Mouse (Mus musculus): Measurements from ENCODE around the gene Degs2. TPM values are rescaled to one million over a fixed set of nuclear protein-coding genes. Genes with fewer than 3 reads are reported as not detected.
"Not testable (repeated sequence)": the region's sequence is repeated elsewhere in the genome, so short reads cannot be mapped to it uniquely, and the experiment has no call there.

The Degs2 gene
- total and polyA plus RNA-seq, 2 experiments from 2014 or later: 0.88 TPM; not detected in 1

DNA sequence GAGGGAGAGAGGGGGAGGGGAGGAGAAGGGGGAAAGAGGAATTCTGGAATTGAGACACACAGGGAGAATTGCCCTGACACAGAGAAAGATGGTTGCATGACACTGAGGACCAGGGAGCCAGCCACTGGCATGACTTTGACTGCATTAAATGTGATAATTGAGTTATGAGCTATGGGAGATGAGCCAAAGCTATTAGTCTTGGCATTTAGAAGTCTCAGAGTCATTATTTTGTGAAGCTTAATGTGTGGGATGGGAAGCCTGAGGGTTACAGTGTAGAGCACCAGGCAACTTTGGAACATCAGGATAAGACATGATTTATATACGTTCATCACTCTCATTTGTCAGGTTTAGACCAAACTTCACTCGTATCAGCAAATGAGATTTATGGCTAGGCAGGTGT, 39.4 kb upstream of the Degs2 start:
- H3K4me1 ChIP-seq (ENCODE audit: insufficient read depth): no peaks in the 10 kb centered on the region
- WGBS: 91% methylated on average over 2 of the region's 2 CpGs

DNA sequence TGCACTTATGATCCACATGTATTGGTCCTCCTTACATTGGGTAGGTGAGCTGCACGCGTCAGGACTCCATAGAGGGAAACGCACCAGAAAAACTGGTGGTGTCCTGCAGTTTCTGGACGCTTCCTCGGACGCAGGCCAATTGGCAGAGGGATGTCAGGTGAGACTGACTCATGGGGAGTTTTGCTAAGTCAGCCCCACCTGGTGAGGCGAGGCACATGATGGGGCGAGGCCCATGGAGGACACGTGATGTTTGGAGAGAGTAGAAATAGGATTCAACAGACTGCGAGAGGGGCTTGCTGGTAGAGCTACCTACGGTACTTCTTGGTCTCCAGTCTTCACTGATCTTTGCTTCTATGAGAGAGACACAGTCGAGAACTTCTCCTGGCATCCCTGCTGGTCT, 36.6 kb upstream of the Degs2 start:
- Histone ChIP-seq H3K9ac (no peak overlapping the region), H3K27ac (ENCODE audit: low read depth, low read length) (no peak overlapping the region), H3K4me3 (ENCODE audit: low read depth, low read length) (no peak overlapping the region), H3K9me3 (ENCODE audit: low read length) (no peaks in the 10 kb centered on the region), H3K36me3 (ENCODE audit: insufficient read depth) (no peaks in the 10 kb centered on the region), H3K4me2 (ENCODE audit: low read depth) (no peak overlapping the region), H3K4me1 (ENCODE audit: insufficient read depth) (no peaks in the 10 kb centered on the region), H3K27me3 (ENCODE audit: insufficient read depth, low read length) (no peaks in the 10 kb centered on the region)
- TF ChIP-seq CTCF (IDR thresholded peaks at IDR 0.05; ENCODE audit: low read depth): no peak
- no peak for ATAC-seq
- no peak for DNase-seq
- WGBS: 95% methylated on average over 12 of the region's 12 CpGs

More for the DNA sequence above, 39.4 kb upstream of the Degs2 start:
- Histone ChIP-seq H3K36me3 (ENCODE audit: insufficient read depth) (no peaks in the 10 kb centered on the region), H3K27ac (ENCODE audit: low read depth, low read length) (no peak overlapping the region), H3K4me2 (ENCODE audit: low read depth) (no peak overlapping the region), H3K27me3 (ENCODE audit: insufficient read depth, low read length) (no peaks in the 10 kb centered on the region), H3K9ac (no peak overlapping the region), H3K4me3 (ENCODE audit: low read depth, low read length) (no peak overlapping the region), H3K9me3 (ENCODE audit: low read length) (no peaks in the 10 kb centered on the region)
- no peak for TF ChIP-seq CTCF (IDR thresholded peaks at IDR 0.05; ENCODE audit: low read depth)
- ATAC-seq (no peak), DNase-seq (no peak)

DNA sequence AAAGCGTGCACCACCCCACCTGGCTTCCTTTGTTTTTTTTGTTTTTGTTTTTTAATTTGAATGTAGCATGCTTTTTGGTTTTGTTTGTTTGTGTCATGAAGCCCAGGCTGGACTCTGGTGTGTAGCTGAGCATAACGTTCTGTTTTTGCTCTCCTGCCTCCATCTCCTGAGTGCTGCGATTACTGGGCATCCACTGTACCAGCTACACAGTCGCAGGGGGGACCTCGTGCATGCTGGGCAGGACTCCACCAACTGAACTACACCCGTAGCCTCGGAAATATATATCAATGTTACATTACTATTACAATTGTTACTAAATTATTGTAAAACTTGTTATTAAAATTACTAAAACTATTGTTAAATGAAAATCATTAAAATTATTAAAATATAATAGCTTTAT, 35.7 kb upstream of the Degs2 start:
- ATAC-seq: no peak
- no peak for DNase-seq
- Histone ChIP-seq H3K9me3 (ENCODE audit: low read length) (no peaks in the 10 kb centered on the region), H3K27ac (ENCODE audit: low read depth, low read length) (no peak overlapping the region), H3K9ac (no peak overlapping the region), H3K36me3 (ENCODE audit: insufficient read depth) (no peaks in the 10 kb centered on the region), H3K4me2 (ENCODE audit: low read depth) (no peak overlapping the region), H3K4me3 (ENCODE audit: low read depth, low read length) (no peak overlapping the region), H3K27me3 (ENCODE audit: insufficient read depth, low read length) (no peaks in the 10 kb centered on the region), H3K4me1 (ENCODE audit: insufficient read depth) (no peaks in the 10 kb centered on the region)
- 94% methylated on average over 7 of the region's 7 CpGs for WGBS
- TF ChIP-seq CTCF (IDR thresholded peaks at IDR 0.05; ENCODE audit: low read depth): no peak

GRCm38 (mm10) chr12:108734386-108734785, 32.3 kb upstream of the Degs2 start:
- WGBS: 89% methylated on average over 2 of the region's 2 CpGs
- Histone ChIP-seq H3K9me3 (ENCODE audit: low read length) (no peaks in the 10 kb centered on the region), H3K4me2 (ENCODE audit: low read depth) (no peak overlapping the region), H3K4me3 (ENCODE audit: low read depth, low read length) (no peak overlapping the region), H3K27me3 (ENCODE audit: insufficient read depth, low read length) (no peaks in the 10 kb centered on the region), H3K9ac (no peak overlapping the region), H3K4me1 (ENCODE audit: insufficient read depth) (no peaks in the 10 kb centered on the region), H3K36me3 (ENCODE audit: insufficient read depth) (no peaks in the 10 kb centered on the region), H3K27ac (ENCODE audit: low read depth, low read length) (no peak overlapping the region)
- TF ChIP-seq CTCF (IDR thresholded peaks at IDR 0.05; ENCODE audit: low read depth): no peak
- DNase-seq (no peak), ATAC-seq (no peak)

DNA sequence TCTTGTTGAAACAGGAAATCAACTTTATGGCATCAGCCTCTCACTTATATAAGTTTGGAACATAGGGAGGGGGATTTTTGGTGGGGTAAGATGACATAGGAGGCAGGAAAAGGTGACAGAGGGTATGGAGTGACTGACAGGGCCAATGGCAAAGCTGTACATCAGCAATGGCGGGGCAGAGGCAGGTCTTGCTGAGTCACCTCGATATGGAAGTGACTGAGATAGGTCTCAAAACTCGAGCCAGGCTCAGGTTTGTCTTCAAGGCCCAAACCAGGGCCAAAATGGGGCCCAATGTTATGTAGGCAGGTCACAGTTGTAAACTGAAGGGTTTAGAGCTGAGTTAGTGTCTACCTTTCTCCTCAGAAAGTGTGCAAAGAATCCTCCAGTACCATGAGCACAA, 21.7 kb upstream of the Degs2 start:
- Histone ChIP-seq H3K27ac (ENCODE audit: low read depth, low read length) (no peak overlapping the region), H3K27me3 (ENCODE audit: insufficient read depth, low read length) (no peaks in the 10 kb centered on the region), H3K9me3 (ENCODE audit: low read length) (no peaks in the 10 kb centered on the region), H3K4me1 (ENCODE audit: insufficient read depth) (no peaks in the 10 kb centered on the region), H3K4me3 (ENCODE audit: low read depth, low read length) (no peak overlapping the region), H3K9ac (no peak overlapping the region), H3K4me2 (ENCODE audit: low read depth) (no peak overlapping the region), H3K36me3 (ENCODE audit: insufficient read depth) (no peaks in the 10 kb centered on the region)
- no peak for DNase-seq
- no peak for TF ChIP-seq CTCF (IDR thresholded peaks at IDR 0.05; ENCODE audit: low read depth)
- WGBS: 89% methylated on average over 3 of the region's 3 CpGs
- ATAC-seq: no peak

GRCm38 (mm10) chr12:108722464-108722863, 20.3 kb upstream of the Degs2 start:
- DNase-seq (no peak), ATAC-seq (no peak)
- WGBS: 95% methylated on average over 4 of the region's 4 CpGs
- Histone ChIP-seq H3K4me3 (ENCODE audit: low read depth, low read length) (no peak overlapping the region), H3K9me3 (ENCODE audit: low read length) (no peaks in the 10 kb centered on the region), H3K27ac (ENCODE audit: low read depth, low read length) (no peak overlapping the region), H3K4me1 (ENCODE audit: insufficient read depth) (no peaks in the 10 kb centered on the region), H3K27me3 (ENCODE audit: insufficient read depth, low read length) (no peaks in the 10 kb centered on the region), H3K36me3 (ENCODE audit: insufficient read depth) (no peaks in the 10 kb centered on the region), H3K4me2 (ENCODE audit: low read depth) (no peak overlapping the region), H3K9ac (no peak overlapping the region)
- no peak for TF ChIP-seq CTCF (IDR thresholded peaks at IDR 0.05; ENCODE audit: low read depth)

DNA sequence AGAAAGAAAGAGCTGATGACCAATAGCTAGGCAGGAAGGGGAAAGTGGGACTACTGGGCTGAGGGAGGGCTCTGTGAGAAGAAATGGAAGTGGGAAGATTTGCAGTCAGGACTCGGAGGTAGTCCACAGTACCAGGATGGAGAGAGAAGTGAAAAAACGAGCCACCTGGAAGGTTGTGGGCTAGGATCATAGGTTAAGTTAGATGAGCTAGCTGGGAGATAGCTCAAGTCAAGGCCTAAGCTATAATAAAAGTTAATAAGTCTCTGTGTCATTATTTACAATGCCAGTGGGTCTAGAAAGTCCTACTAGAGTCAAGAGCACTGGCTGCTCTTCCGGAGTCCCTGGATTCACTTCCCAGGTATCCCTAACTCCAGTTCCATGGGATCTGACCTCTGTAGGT, 16.4 kb upstream of the Degs2 start:
- DNase-seq: no peak
- no peak for ATAC-seq
- Histone ChIP-seq H3K27me3 (ENCODE audit: insufficient read depth, low read length) (no peaks in the 10 kb centered on the region), H3K4me2 (ENCODE audit: low read depth) (no peak overlapping the region), H3K9me3 (ENCODE audit: low read length) (no peaks in the 10 kb centered on the region), H3K4me3 (ENCODE audit: low read depth, low read length) (no peak overlapping the region), H3K4me1 (ENCODE audit: insufficient read depth) (no peaks in the 10 kb centered on the region), H3K9ac (no peak overlapping the region), H3K36me3 (ENCODE audit: insufficient read depth) (no peaks in the 10 kb centered on the region), H3K27ac (ENCODE audit: low read depth, low read length) (no peak overlapping the region)
- no peak for TF ChIP-seq CTCF (IDR thresholded peaks at IDR 0.05; ENCODE audit: low read depth)
- 88% methylated on average over 3 of the region's 3 CpGs for WGBS

DNA sequence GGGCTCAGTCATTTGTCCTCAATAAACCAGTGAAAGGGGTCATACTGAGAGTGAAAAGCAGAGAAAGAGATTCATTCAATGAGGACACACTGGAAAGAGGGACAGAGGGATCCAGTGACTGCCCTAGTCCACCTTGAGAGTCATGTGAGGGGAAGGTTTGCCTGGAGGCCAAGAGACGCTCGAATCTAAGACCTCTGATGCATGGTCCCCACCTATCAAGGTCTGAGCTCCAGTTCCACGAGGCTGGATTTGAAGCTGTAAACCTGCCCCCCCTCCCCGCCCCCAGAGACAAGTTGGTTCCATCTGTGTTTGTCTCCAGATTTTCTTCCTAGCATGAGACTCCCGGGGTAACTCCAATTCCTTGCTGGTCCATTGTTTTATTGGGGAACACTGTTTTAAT, 13.7 kb upstream of the Degs2 start:
- Histone ChIP-seq H3K27ac (ENCODE audit: low read depth, low read length) (no peak overlapping the region), H3K4me2 (ENCODE audit: low read depth) (no peak overlapping the region), H3K9ac (no peak overlapping the region), H3K4me1 (ENCODE audit: insufficient read depth) (no peaks in the 10 kb centered on the region), H3K36me3 (ENCODE audit: insufficient read depth) (no peaks in the 10 kb centered on the region), H3K9me3 (ENCODE audit: low read length) (no peaks in the 10 kb centered on the region), H3K27me3 (ENCODE audit: insufficient read depth, low read length) (no peaks in the 10 kb centered on the region), H3K4me3 (ENCODE audit: low read depth, low read length) (no peak overlapping the region)
- WGBS: 74% methylated on average over 5 of the region's 5 CpGs
- DNase-seq: no peak
- no peak for TF ChIP-seq CTCF (IDR thresholded peaks at IDR 0.05; ENCODE audit: low read depth)
- ATAC-seq: no peak

DNA sequence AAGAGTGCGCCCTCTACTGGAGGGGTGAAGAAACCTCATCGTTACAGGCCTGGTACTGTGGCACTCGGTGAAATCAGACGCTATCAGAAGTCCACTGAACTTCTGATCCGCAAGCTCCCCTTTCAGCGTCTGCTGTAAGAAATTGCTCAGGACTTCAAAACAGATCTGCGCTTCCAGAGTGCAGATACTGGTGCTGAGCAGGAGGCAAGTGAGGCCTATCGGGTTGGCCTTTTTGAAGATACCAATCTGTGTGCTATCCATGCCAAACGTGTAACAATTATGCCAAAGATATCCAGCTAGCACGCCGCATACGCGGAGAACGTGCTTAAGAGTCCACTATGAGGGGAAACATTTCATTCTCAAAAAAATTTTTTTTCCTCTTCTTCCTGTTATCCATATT, 11.9 kb upstream of the Degs2 start:
- H3K4me3 ChIP-seq (ENCODE audit: low read depth, low read length); H3K9ac ChIP-seq; H3K36me3 ChIP-seq (ENCODE audit: insufficient read depth); DNase-seq; H3K27ac ChIP-seq (ENCODE audit: low read depth, low read length); H3K9me3 ChIP-seq (ENCODE audit: low read length); H3K4me1 ChIP-seq (ENCODE audit: insufficient read depth); ATAC-seq; H3K27me3 ChIP-seq (ENCODE audit: insufficient read depth, low read length); H3K4me2 ChIP-seq (ENCODE audit: low read depth): not testable (repeated sequence)
- WGBS: 94% methylated on average over 14 of the region's 14 CpGs

Data from forebrain, postnatal 0 days (tissue).